22 mouse cellular contexts compared by ENCODE assay signal in the genomic region with DNA sequence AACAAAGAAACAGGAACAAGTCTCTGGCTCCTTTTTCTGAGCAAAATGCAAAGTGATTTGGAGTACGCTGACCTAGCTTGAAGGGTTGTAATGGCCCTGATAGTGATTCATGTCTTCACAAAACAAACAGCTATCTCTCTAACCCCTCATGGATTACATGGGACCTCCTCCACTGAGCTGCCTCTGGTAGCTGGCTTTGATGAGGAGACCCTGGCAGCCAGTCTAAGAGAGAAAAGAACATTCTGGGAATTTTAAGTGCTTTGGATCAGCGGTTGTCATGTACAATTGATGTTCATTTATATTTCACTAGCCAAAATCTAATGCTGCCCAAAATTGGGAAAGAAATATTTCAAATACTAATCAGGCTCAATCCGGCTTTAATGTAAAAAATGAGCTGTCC.
A peak's percentile ranks its signal among the peaks of the same experiment; 100 is the strongest.
DNase-seq lines count a peak whose midpoint lies in the region; ATAC-seq lines count a peak whose summit lies in the region.
"Had no signal": no experiment of that assay in that cellular context is flagged by ENCODE, and none has a peak within 500 bp of the region (broad histone marks: within the 10 kb centered on the region; RNA-seq: fewer than 3 reads in every experiment).

No protein-coding gene starts in this region.

- 0 out of 2 replicates have a peak overlapping the region, but pooled peaks have one; percentile 25 for H3K27ac ChIP-seq in kidney, embryonic 16.5 days (ENCODE audit: low read length)
- no peak overlapping the region for H3K27ac ChIP-seq in kidney, embryonic 14.5 days (ENCODE audit: low read depth, low read length)
- H3K27ac ChIP-seq in midbrain, embryonic 14.5 days (replicated peaks; ENCODE audit: low read depth, low read length): no peak overlapping the region
- H3K27ac ChIP-seq in midbrain, embryonic 13.5 days: no peak overlapping the region
- H3K27ac ChIP-seq in stomach, embryonic 16.5 days (ENCODE audit: low read length): no peak overlapping the region
- H3K27ac ChIP-seq: embryonic facial prominence, embryonic 12.5 days; limb, embryonic 10.5 days; limb, embryonic 15.5 days; liver, embryonic 13.5 days; midbrain, embryonic 12.5 days had no signal

- no peaks in the 10 kb centered on the region for H3K36me3 ChIP-seq in kidney, embryonic 16.5 days (ENCODE audit: insufficient read depth, low read length)
- no peaks in the 10 kb centered on the region for H3K36me3 ChIP-seq in kidney, embryonic 14.5 days (ENCODE audit: control insufficient read depth, insufficient read depth, low read length)
- no peaks in the 10 kb centered on the region for H3K36me3 ChIP-seq in midbrain, embryonic 14.5 days (ENCODE audit: control insufficient read depth, insufficient read depth, low read length)
- no peaks in the 10 kb centered on the region for H3K36me3 ChIP-seq in midbrain, embryonic 13.5 days
- no peaks in the 10 kb centered on the region for H3K36me3 ChIP-seq in stomach, embryonic 16.5 days (ENCODE audit: control insufficient read depth, insufficient read depth, low read length)
- H3K36me3 ChIP-seq: embryonic facial prominence, embryonic 12.5 days; limb, embryonic 10.5 days; limb, embryonic 15.5 days; liver, embryonic 13.5 days; midbrain, embryonic 12.5 days had no signal

- H3K4me3 ChIP-seq in kidney, embryonic 16.5 days (ENCODE audit: low read length): no peak overlapping the region
- no peak overlapping the region for H3K4me3 ChIP-seq in kidney, embryonic 14.5 days (ENCODE audit: low read length)
- no peak overlapping the region for H3K4me3 ChIP-seq in midbrain, embryonic 14.5 days (replicated peaks; ENCODE audit: low read depth, low read length)
- no peak overlapping the region for H3K4me3 ChIP-seq in midbrain, embryonic 13.5 days (replicated peaks)
- no peak overlapping the region for H3K4me3 ChIP-seq in stomach, embryonic 16.5 days (replicated peaks; ENCODE audit: low read length)
- H3K4me3 ChIP-seq: embryonic facial prominence, embryonic 12.5 days; limb, embryonic 10.5 days; limb, embryonic 15.5 days; liver, embryonic 13.5 days; midbrain, embryonic 12.5 days had no signal

- H3K4me2 ChIP-seq in kidney, embryonic 16.5 days (replicated peaks; ENCODE audit: low read depth, low read length): no peak overlapping the region
- H3K4me2 ChIP-seq in kidney, embryonic 14.5 days (replicated peaks; ENCODE audit: low read depth, low read length): no peak overlapping the region
- no peak overlapping the region for H3K4me2 ChIP-seq in midbrain, embryonic 14.5 days (ENCODE audit: low read length)
- H3K4me2 ChIP-seq in midbrain, embryonic 13.5 days (replicated peaks): no peak overlapping the region
- no peak overlapping the region for H3K4me2 ChIP-seq in stomach, embryonic 16.5 days (ENCODE audit: low read depth, low read length)
- H3K4me2 ChIP-seq: embryonic facial prominence, embryonic 12.5 days; limb, embryonic 15.5 days; liver, embryonic 13.5 days; midbrain, embryonic 12.5 days had no signal

- 39% methylated on average over 3 of the region's 3 CpGs for WGBS in kidney, embryonic 16.5 days
- WGBS in kidney, embryonic 14.5 days: 50% methylated on average over 3 of the region's 3 CpGs
- 76% methylated on average over 3 of the region's 3 CpGs for WGBS in midbrain, embryonic 14.5 days
- WGBS in midbrain, embryonic 13.5 days: 74% methylated on average over 3 of the region's 3 CpGs
- WGBS in stomach, embryonic 16.5 days: 39% methylated on average over 3 of the region's 3 CpGs

- DNase-seq in midbrain, embryonic 14.5 days: peak; percentile 12
- peak; percentile 7 for DNase-seq in mesoderm, embryonic 11.5 days (ENCODE audit: low read depth, low spot score)
- no peak for DNase-seq in embryo, embryonic 9.5 days (ENCODE audit: extremely low spot score)
- no peak for DNase-seq in spleen, postnatal 4 days (ENCODE audit: low spot score in 2 of 2)
- DNase-seq: adrenal gland, postnatal 25 days; B cell, adult 2 months; cerebellum, adult 2 months; cerebellum, postnatal 36 days; gastrocnemius, postnatal 14 days; heart, postnatal 14 days; liver, embryonic 13.5 days; thymus, postnatal 4 days had no signal

- H3K9me3 ChIP-seq in kidney, embryonic 16.5 days (ENCODE audit: low read length): no peaks in the 10 kb centered on the region
- H3K9me3 ChIP-seq in kidney, embryonic 14.5 days (ENCODE audit: control insufficient read depth, low read length): no peaks in the 10 kb centered on the region
- H3K9me3 ChIP-seq in midbrain, embryonic 14.5 days (ENCODE audit: control insufficient read depth, low read length): no peaks in the 10 kb centered on the region
- H3K9me3 ChIP-seq in midbrain, embryonic 13.5 days: no peaks in the 10 kb centered on the region
- no peaks in the 10 kb centered on the region for H3K9me3 ChIP-seq in stomach, embryonic 16.5 days (replicated peaks; ENCODE audit: control insufficient read depth, low read length)
- H3K9me3 ChIP-seq: embryonic facial prominence, embryonic 12.5 days; limb, embryonic 10.5 days; limb, embryonic 15.5 days; liver, embryonic 13.5 days; midbrain, embryonic 12.5 days had no signal

- H3K27me3 ChIP-seq in kidney, embryonic 16.5 days (ENCODE audit: insufficient read depth, low read length): no peaks in the 10 kb centered on the region
- no peaks in the 10 kb centered on the region for H3K27me3 ChIP-seq in kidney, embryonic 14.5 days (ENCODE audit: control insufficient read depth, insufficient read depth, low read length)
- H3K27me3 ChIP-seq in midbrain, embryonic 14.5 days (ENCODE audit: control insufficient read depth, insufficient read depth, low read length): no peaks in the 10 kb centered on the region
- no peaks in the 10 kb centered on the region for H3K27me3 ChIP-seq in midbrain, embryonic 13.5 days
- no peaks in the 10 kb centered on the region for H3K27me3 ChIP-seq in stomach, embryonic 16.5 days (ENCODE audit: control insufficient read depth, insufficient read depth, low read length)
- H3K27me3 ChIP-seq: embryonic facial prominence, embryonic 12.5 days; limb, embryonic 15.5 days; liver, embryonic 13.5 days; midbrain, embryonic 12.5 days had no signal

- no peak overlapping the region for H3K9ac ChIP-seq in kidney, embryonic 16.5 days (replicated peaks; ENCODE audit: low read length)
- H3K9ac ChIP-seq in kidney, embryonic 14.5 days (ENCODE audit: low read depth, low read length): no peak overlapping the region
- H3K9ac ChIP-seq in midbrain, embryonic 14.5 days (replicated peaks; ENCODE audit: low read length): no peak overlapping the region
- H3K9ac ChIP-seq in midbrain, embryonic 13.5 days (replicated peaks): no peak overlapping the region
- no peak overlapping the region for H3K9ac ChIP-seq in stomach, embryonic 16.5 days (ENCODE audit: low read length)
- H3K9ac ChIP-seq: embryonic facial prominence, embryonic 12.5 days; limb, embryonic 15.5 days; liver, embryonic 13.5 days; midbrain, embryonic 12.5 days had no signal

- H3K4me1 ChIP-seq in kidney, embryonic 16.5 days (ENCODE audit: insufficient read depth, low read length): 0 out of 2 replicates have a peak, but pooled peaks cover 13% of the 10 kb centered on the region
- no peaks in the 10 kb centered on the region for H3K4me1 ChIP-seq in kidney, embryonic 14.5 days (ENCODE audit: control insufficient read depth, insufficient read depth, low read length)
- H3K4me1 ChIP-seq in midbrain, embryonic 14.5 days (ENCODE audit: control insufficient read depth, insufficient read depth, low read length): no peaks in the 10 kb centered on the region
- peaks cover 3% of the 10 kb centered on the region; the same call in 1 of the 2 replicates for H3K4me1 ChIP-seq in midbrain, embryonic 13.5 days (replicated peaks)
- H3K4me1 ChIP-seq in stomach, embryonic 16.5 days (ENCODE audit: control insufficient read depth, insufficient read depth, low read length): 0 out of 2 replicates have a peak, but pooled peaks cover 4% of the 10 kb centered on the region
- H3K4me1 ChIP-seq: embryonic facial prominence, embryonic 12.5 days; limb, embryonic 15.5 days; liver, embryonic 13.5 days; midbrain, embryonic 12.5 days had no signal

- no peak for ATAC-seq in kidney, embryonic 16.5 days (ENCODE audit: low FRiP score, low TSS enrichment)
- ATAC-seq in kidney, embryonic 14.5 days (ENCODE audit: low FRiP score, low TSS enrichment): no peak
- no peak for ATAC-seq in midbrain, embryonic 14.5 days (ENCODE audit: low FRiP score, low TSS enrichment)
- ATAC-seq in midbrain, embryonic 13.5 days: no peak
- ATAC-seq in stomach, embryonic 16.5 days (ENCODE audit: insufficient read depth, low FRiP score): peak; percentile 79
- ATAC-seq: forebrain, embryonic 14.5 days; hindbrain, embryonic 16.5 days had no signal

Comparison
In these comparisons a context has a peak if more than half of its experiments do, and no peak if none do; other contexts are left out.
1. DNase-seq: peak in midbrain, embryonic 14.5 days (single experiment) and mesoderm, embryonic 11.5 days (single experiment); none in embryo, embryonic 9.5 days (single experiment) and spleen, postnatal 4 days (0 of 2).